ENCODE assay signal across 21 mouse cellular contexts in the genomic region with DNA sequence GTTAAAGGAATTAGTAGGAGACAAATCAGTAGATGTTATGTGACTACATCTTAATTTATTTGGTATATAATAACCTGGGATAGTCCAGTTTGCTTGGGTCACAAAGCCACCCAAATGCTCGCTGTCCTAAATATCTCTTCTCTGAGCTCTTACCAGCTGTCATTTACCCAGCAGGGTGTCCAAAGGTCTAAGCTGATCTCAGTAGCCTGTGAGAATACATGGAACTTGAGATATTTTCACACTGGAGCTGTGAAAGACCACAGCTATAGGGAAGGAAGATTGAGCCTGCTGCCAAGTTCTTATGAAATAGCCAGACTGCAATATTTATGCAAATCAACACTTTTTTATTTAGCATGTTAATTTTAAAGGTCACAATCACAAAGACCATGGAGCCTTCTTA.
DNase-seq lines count a peak whose midpoint lies in the region; TF ChIP-seq lines count a peak whose summit lies in the region.
"Had no signal": no experiment of that assay in that cellular context is flagged by ENCODE, and none has a peak within 500 bp of the region (broad histone marks: within the 10 kb centered on the region; RNA-seq: fewer than 3 reads in every experiment).

No protein-coding gene starts in this region.

- no peaks in the 10 kb centered on the region for H3K27me3 ChIP-seq in cerebellum, adult 2 months (ENCODE audit: control insufficient read depth, insufficient read depth, low read length)
- no peaks in the 10 kb centered on the region for H3K27me3 ChIP-seq in hindbrain, embryonic 10.5 days (ENCODE audit: insufficient read depth, poor library complexity, severe bottlenecking)
- H3K27me3 ChIP-seq: CH12.LX; embryonic facial prominence, embryonic 15.5 days; heart, embryonic 15.5 days; intestine, embryonic 15.5 days; kidney, embryonic 15.5 days; Patski had no signal

- no peak for DNase-seq in left cerebral cortex, adult 2 months (ENCODE audit: extremely low spot score in 1 of 2, low spot score in 2 of 2)
- DNase-seq in left cerebral cortex, postnatal 36 days (ENCODE audit: low spot score in 2 of 2), result no peak
- peak; percentile 38 to 78 for DNase-seq in cerebellum, adult 2 months
- peak; percentile 23 to 26 for DNase-seq in cerebellum, postnatal 10 days
- DNase-seq in telencephalon, adult 2 months (ENCODE audit: low read depth, low spot score), result peak; percentile 47
- no peak for DNase-seq in layer of hippocampus, postnatal 14 days (ENCODE audit: low spot score in 2 of 2)
- DNase-seq in embryo, embryonic 10.5 days (ENCODE audit: low spot score), result no peak
- no peak for DNase-seq in hindbrain, embryonic 10.5 days (ENCODE audit: low spot score)
- DNase-seq: gastrocnemius, postnatal 10 days; heart, adult 2 months; heart, postnatal 14 days; kidney, adult 2 months had no signal

- 5% methylated on average over 1 of the region's 1 CpGs for WGBS in cerebellum, adult 2 months
- WGBS in hindbrain, embryonic 10.5 days, result 67% methylated on average over 1 of the region's 1 CpGs

- H3K36me3 ChIP-seq in hindbrain, embryonic 10.5 days, result no peaks in the 10 kb centered on the region
- H3K36me3 ChIP-seq: embryonic facial prominence, embryonic 15.5 days; forebrain, embryonic 10.5 days; heart, embryonic 15.5 days; intestine, embryonic 15.5 days; kidney, embryonic 15.5 days had no signal

- peaks cover 3% of the 10 kb centered on the region; the same call in 1 of the 2 replicates for H3K4me1 ChIP-seq in cerebellum, adult 2 months (ENCODE audit: control insufficient read depth, insufficient read depth, low read length)
- no peaks in the 10 kb centered on the region for H3K4me1 ChIP-seq in hindbrain, embryonic 10.5 days (replicated peaks)
- H3K4me1 ChIP-seq: embryonic facial prominence, embryonic 15.5 days; forebrain, embryonic 10.5 days; heart, embryonic 15.5 days; intestine, embryonic 15.5 days; kidney, embryonic 15.5 days had no signal

- TF ChIP-seq CTCF in left cerebral cortex, adult 2 months (IDR thresholded peaks at IDR 0.05), result no peak
- no peak for TF ChIP-seq CTCF in cerebellum, adult 2 months (IDR thresholded peaks at IDR 0.05; ENCODE audit: borderline replicate concordance, insufficient read depth, low read depth, low read length)

- no peak overlapping the region for H3K4me3 ChIP-seq in left cerebral cortex, adult 2 months
- no peak overlapping the region for H3K4me3 ChIP-seq in cerebellum, adult 2 months (replicated peaks; ENCODE audit: insufficient read depth, low read depth, low read length)
- H3K4me3 ChIP-seq in hindbrain, embryonic 10.5 days, result no peak overlapping the region
- H3K4me3 ChIP-seq: embryonic facial prominence, embryonic 15.5 days; erythroblast, embryonic 14.5 days; forebrain, embryonic 10.5 days; heart, adult 2 months; heart, embryonic 15.5 days; intestine, embryonic 15.5 days; kidney, embryonic 15.5 days had no signal

- no peak for TF ChIP-seq POLR2A in cerebellum, adult 2 months (IDR thresholded peaks at IDR 0.05; ENCODE audit: borderline replicate concordance, insufficient read depth, low read length)

- H3K9me3 ChIP-seq in hindbrain, embryonic 10.5 days, result no peaks in the 10 kb centered on the region
- H3K9me3 ChIP-seq: embryonic facial prominence, embryonic 15.5 days; forebrain, embryonic 10.5 days; heart, embryonic 15.5 days; intestine, embryonic 15.5 days; kidney, embryonic 15.5 days had no signal

- peak overlapping the region; percentile 3 for H3K27ac ChIP-seq in left cerebral cortex, adult 2 months
- H3K27ac ChIP-seq in cerebellum, adult 2 months (ENCODE audit: insufficient read depth, low read length), result no peak overlapping the region
- no peak overlapping the region for H3K27ac ChIP-seq in hindbrain, embryonic 10.5 days
- H3K27ac ChIP-seq: embryonic facial prominence, embryonic 15.5 days; forebrain, embryonic 10.5 days; heart, adult 2 months; heart, embryonic 15.5 days; hindbrain, embryonic 14.5 days; intestine, embryonic 15.5 days; kidney, embryonic 15.5 days had no signal

- intact Hi-C loops in left cerebral cortex, adult 2 months (cut with DNase I), result no loop called here
- intact Hi-C loops in left cerebral cortex, postnatal 36 days (cut with DNase I), result no loop called here

Comparison
In these comparisons a context has a peak if more than half of its experiments do, and no peak if none do; other contexts are left out.
1. DNase-seq: peak in cerebellum, adult 2 months (2 of 2), cerebellum, postnatal 10 days (2 of 2) and telencephalon, adult 2 months (single experiment); none in left cerebral cortex, adult 2 months (0 of 2), left cerebral cortex, postnatal 36 days (0 of 2), layer of hippocampus, postnatal 14 days (0 of 2), embryo, embryonic 10.5 days (single experiment) and hindbrain, embryonic 10.5 days (single experiment).